Mouse (Mus musculus): ENCODE results near the gene Mastl.

The Mastl gene

GRCm38 (mm10) chr2:23155777-23156607 is at the start of gene Mastl, which contains the start of gene Yme1l1:
TSS of gene Mastl (minus strand) at chr2:23156024.
TSS of gene Yme1l1 (plus strand) at chr2:23156369.
- DNase-seq (ENCODE audit: low read depth) = peak; percentile 91

GRCm38 (mm10) chr2:23202900-23203670 is 47.3 kb upstream of the Mastl start:
- DNase-seq (ENCODE audit: low read depth) = no peak

- no peak for DNase-seq (ENCODE audit: low read depth)
Observed at GRCm38 (mm10) chr2:23201034-23201433, 45.2 kb upstream of the Mastl start.

- no peak for DNase-seq (ENCODE audit: low read depth)
Observed at GRCm38 (mm10) chr2:23194366-23194765, 38.5 kb upstream of the Mastl start.

GRCm38 (mm10) chr2:23172305-23172704 is 16.5 kb upstream of the Mastl start:
- DNase-seq (ENCODE audit: low read depth) = no peak

- no peak for DNase-seq (ENCODE audit: low read depth)
Observed at GRCm38 (mm10) chr2:23156608-23157081, 821 bp upstream of the Mastl start.

- DNase-seq (ENCODE audit: low read depth) = peak; percentile 23
Observed at GRCm38 (mm10) chr2:23155199-23155621, 614 bp downstream of the Mastl start.

GRCm38 (mm10) chr2:23119573-23119972 is 36.3 kb downstream of the Mastl start:
- DNase-seq (ENCODE audit: low read depth) = no peak

GRCm38 (mm10) chr2:23102266-23102665 is 53.6 kb downstream of the Mastl start:
- no peak for DNase-seq (ENCODE audit: low read depth)

GRCm38 (mm10) chr2:23097028-23097427 is 58.8 kb downstream of the Mastl start:
- DNase-seq (ENCODE audit: low read depth) = no peak

- peak; percentile 50 for DNase-seq (ENCODE audit: low read depth)
Observed at GRCm38 (mm10) chr2:23092216-23092615, 63.6 kb downstream of the Mastl start.

GRCm38 (mm10) chr2:23084540-23084939 is 71.3 kb downstream of the Mastl start:
- DNase-seq (ENCODE audit: low read depth) = no peak

GRCm38 (mm10) chr2:23078588-23078987 is 77.2 kb downstream of the Mastl start:
- DNase-seq (ENCODE audit: low read depth) = no peak

GRCm38 (mm10) chr2:23077693-23078092 is 78.1 kb downstream of the Mastl start:
- no peak for DNase-seq (ENCODE audit: low read depth)

GRCm38 (mm10) chr2:23076783-23077182 is 79.0 kb downstream of the Mastl start:
- no peak for DNase-seq (ENCODE audit: low read depth)

GRCm38 (mm10) chr2:23075846-23076245 is 80.0 kb downstream of the Mastl start:
- DNase-seq (ENCODE audit: low read depth) = no peak

- no peak for DNase-seq (ENCODE audit: low read depth)
Observed at GRCm38 (mm10) chr2:23071406-23071805, 84.4 kb downstream of the Mastl start.

GRCm38 (mm10) chr2:23070491-23070890 is 85.3 kb downstream of the Mastl start:
- DNase-seq (ENCODE audit: low read depth) = no peak

GRCm38 (mm10) chr2:23068894-23069744 is 86.7 kb downstream of the Mastl start:
- peak; percentile 78 for DNase-seq (ENCODE audit: low read depth)

- DNase-seq (ENCODE audit: low read depth) = no peak
Observed at GRCm38 (mm10) chr2:23068370-23068737, 87.5 kb downstream of the Mastl start.

- DNase-seq (ENCODE audit: low read depth) = peak; percentile 94
Observed at GRCm38 (mm10) chr2:23067552-23068369, 88.1 kb downstream of the Mastl start, which contains the start of gene Acbd5. TSS of gene Acbd5 (plus strand) at chr2:23068167.

Data from c-Kit-positive CD71-negative TER-119-negative erythroid progenitor cells, embryonic 14.5 days (primary cell).